Mouse (Mus musculus): ENCODE results near the gene Rnf8.
A peak's percentile ranks its signal among the peaks of the same experiment; 100 is the strongest.

The Rnf8 gene

DNA sequence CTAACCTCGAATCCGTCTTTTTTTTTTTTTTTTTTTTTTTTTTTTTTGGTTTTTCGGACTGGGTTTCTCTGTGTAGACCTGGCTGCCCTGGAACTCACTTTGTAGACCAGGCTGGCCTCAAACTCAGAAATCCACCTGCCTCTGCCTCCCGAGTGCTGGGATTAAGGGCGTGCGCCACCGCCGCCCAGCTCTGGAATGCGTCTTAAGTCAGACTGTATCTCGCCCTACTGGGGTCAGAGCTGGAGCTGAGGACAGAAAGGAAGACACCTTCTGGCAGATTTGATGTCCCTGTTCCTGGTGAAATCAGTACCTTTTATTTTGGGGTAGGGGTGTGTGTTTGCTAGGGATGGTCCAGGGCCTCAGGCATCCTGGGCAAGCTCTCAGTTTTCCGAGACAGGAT, 17.7 kb downstream of the Rnf8 start:
- Histone ChIP-seq H3K27me3 (ENCODE audit: insufficient read depth, low read length) (no peaks in the 10 kb centered on the region), H3K36me3 (ENCODE audit: insufficient read depth, low read length) (peaks cover 80% of the 10 kb centered on the region), H3K9me3 (ENCODE audit: low read length) (no peaks in the 10 kb centered on the region), H3K4me3 (replicated peaks; ENCODE audit: low read length) (no peak overlapping the region), H3K4me1 (replicated peaks; ENCODE audit: low read depth, low read length) (peaks cover 99% of the 10 kb centered on the region)
- TF ChIP-seq NANOG (IDR thresholded peaks at IDR 0.05; ENCODE audit: borderline replicate concordance, low read length) (no peak), POU5F1 (IDR thresholded peaks at IDR 0.05; ENCODE audit: borderline replicate concordance, low read length) (no peak), CTCF (conservative IDR thresholded peaks at IDR 0.05; ENCODE audit: low read length) (no peak)

DNA sequence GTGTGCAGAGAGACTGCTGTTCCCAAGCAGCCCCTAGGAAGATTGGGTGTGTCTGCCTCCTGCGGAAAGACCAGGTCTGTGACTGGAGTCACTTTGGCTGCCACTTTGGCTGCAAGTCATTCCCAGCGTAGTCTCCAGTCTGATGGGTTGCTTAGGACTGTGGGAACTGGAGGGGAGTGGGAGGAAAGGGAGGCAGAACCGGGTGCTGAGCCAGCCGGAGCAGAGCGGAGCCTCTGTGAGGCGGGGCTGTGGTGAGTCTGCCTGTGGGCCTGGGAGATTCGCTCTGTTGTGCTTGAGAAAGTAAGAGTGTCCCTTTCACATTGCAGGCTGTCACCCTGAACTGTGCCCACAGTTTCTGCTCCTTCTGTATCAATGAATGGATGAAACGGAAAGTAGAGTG, 20.9 kb downstream of the Rnf8 start:
- H3K4me3 ChIP-seq (replicated peaks; ENCODE audit: low read length) = no peak overlapping the region

DNA sequence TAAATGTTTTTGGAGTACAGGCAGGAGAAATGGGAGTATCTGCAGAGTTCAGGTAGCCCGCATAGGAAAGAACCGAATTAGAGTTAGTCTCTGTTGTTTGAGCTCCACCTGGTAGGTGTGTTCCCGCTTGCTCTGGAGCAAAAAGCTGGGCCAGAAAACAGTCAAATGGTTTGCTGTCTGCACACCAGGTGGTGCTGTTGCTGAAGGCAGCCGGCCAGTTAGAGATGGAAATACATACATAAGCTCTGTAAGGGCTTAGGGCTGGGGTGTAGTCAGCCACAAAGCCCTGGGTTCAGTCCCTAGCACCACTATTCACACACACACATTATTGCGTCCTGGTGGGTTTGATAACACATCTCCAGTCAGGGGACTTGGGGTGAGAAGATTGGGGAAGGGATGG, 21.5 kb downstream of the Rnf8 start:
- Histone ChIP-seq H3K4me3 (replicated peaks; ENCODE audit: low read length) (no peak overlapping the region), H3K27me3 (ENCODE audit: insufficient read depth, low read length) (no peaks in the 10 kb centered on the region), H3K4me1 (replicated peaks; ENCODE audit: low read depth, low read length) (peaks cover 99% of the 10 kb centered on the region), H3K9me3 (ENCODE audit: low read length) (no peaks in the 10 kb centered on the region), H3K36me3 (ENCODE audit: insufficient read depth, low read length) (peaks cover 71% of the 10 kb centered on the region)
- peak; percentile 32 for TF ChIP-seq CTCF (conservative IDR thresholded peaks at IDR 0.05; ENCODE audit: low read length)
- TF ChIP-seq POU5F1 (IDR thresholded peaks at IDR 0.05; ENCODE audit: borderline replicate concordance, low read length) = no peak

More for the DNA sequence above, 20.9 kb downstream of the Rnf8 start:
- H3K4me1 ChIP-seq (replicated peaks; ENCODE audit: low read depth, low read length) = peaks cover 99% of the 10 kb centered on the region
- no peaks in the 10 kb centered on the region for H3K9me3 ChIP-seq (ENCODE audit: low read length)
- no peaks in the 10 kb centered on the region for H3K27me3 ChIP-seq (ENCODE audit: insufficient read depth, low read length)
- TF ChIP-seq NANOG (IDR thresholded peaks at IDR 0.05; ENCODE audit: borderline replicate concordance, low read length) (no peak), CTCF (conservative IDR thresholded peaks at IDR 0.05; ENCODE audit: low read length) (no peak), POU5F1 (IDR thresholded peaks at IDR 0.05; ENCODE audit: borderline replicate concordance, low read length) (no peak)
- H3K36me3 ChIP-seq (ENCODE audit: insufficient read depth, low read length) = peaks cover 71% of the 10 kb centered on the region

DNA sequence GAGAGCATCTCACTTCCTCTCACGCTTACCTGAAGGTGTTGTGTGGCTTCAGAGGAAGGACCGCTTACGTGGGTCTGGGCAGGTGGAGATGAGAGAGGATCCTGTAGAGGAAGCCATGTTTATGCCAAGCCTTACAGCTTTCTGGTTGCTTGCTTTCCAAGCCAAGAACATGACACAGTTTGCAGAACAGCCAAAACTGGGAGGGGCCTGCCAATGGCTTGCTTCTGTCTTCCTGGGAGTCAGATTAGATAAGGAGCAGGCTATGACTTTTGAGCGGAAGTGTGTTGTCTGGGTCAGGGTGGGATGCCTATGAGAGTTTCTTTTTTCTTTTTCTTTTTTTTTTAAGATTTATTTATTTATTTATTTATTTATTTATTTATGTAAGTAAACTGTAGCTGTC, 22.8 kb downstream of the Rnf8 start:
- H3K27me3 ChIP-seq (ENCODE audit: insufficient read depth, low read length) = no peaks in the 10 kb centered on the region
- H3K36me3 ChIP-seq (ENCODE audit: insufficient read depth, low read length) = peaks cover 66% of the 10 kb centered on the region
- H3K9me3 ChIP-seq (ENCODE audit: low read length) = no peaks in the 10 kb centered on the region
- no peak overlapping the region for H3K4me3 ChIP-seq (replicated peaks; ENCODE audit: low read length)
- no peak for TF ChIP-seq NANOG (IDR thresholded peaks at IDR 0.05; ENCODE audit: borderline replicate concordance, low read length)
- no peak for TF ChIP-seq POU5F1 (IDR thresholded peaks at IDR 0.05; ENCODE audit: borderline replicate concordance, low read length)
- peaks cover 98% of the 10 kb centered on the region for H3K4me1 ChIP-seq (replicated peaks; ENCODE audit: low read depth, low read length)

DNA sequence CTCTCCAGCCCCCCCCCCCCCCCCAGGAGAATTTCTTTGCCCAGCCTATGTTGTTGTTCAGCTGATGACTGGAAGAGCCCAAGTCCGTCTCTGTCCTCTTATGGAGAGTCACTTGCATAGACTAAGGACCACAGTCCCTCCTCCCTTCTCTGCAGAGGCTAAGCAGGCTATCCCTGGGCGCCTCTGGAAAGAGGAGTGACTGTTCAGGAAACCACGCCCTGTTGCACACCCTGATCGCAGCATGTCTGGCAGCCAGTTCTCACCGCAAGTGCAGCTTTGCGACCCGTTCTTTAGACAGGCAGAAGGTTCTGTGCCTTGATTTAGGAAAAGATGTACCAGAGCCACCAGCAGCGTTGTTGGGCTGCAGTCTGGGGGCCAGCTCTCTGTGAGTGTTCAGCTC, 23.3 kb downstream of the Rnf8 start:
- Histone ChIP-seq H3K27me3 (ENCODE audit: insufficient read depth, low read length) (no peaks in the 10 kb centered on the region), H3K36me3 (ENCODE audit: insufficient read depth, low read length) (peaks cover 66% of the 10 kb centered on the region), H3K4me3 (replicated peaks; ENCODE audit: low read length) (no peak overlapping the region), H3K4me1 (replicated peaks; ENCODE audit: low read depth, low read length) (peaks cover 95% of the 10 kb centered on the region), H3K9me3 (ENCODE audit: low read length) (no peaks in the 10 kb centered on the region)
- TF ChIP-seq CTCF (conservative IDR thresholded peaks at IDR 0.05; ENCODE audit: low read length) = no peak
- TF ChIP-seq POU5F1 (IDR thresholded peaks at IDR 0.05; ENCODE audit: borderline replicate concordance, low read length) = no peak
- TF ChIP-seq NANOG (IDR thresholded peaks at IDR 0.05; ENCODE audit: borderline replicate concordance, low read length) = no peak

DNA sequence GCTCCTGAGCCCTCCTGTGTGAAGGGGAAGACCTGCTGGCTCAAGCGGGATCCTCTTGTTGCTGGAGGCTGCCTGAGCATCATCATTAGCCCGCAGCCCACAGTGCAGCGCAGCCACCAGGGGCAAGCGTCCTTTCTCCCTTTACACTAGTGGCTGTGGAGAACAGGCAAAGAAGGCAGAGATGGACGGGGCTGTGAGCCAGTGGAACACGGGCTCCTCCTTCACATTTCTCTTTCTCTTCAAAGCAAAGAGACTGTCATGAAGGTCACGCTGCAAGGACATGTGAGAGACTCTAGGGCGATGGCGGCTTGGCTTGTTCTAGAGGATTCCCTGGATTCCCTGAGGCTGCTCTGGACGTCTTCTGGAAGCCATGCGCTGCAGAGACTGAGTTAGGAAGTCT, 26.4 kb downstream of the Rnf8 start:
- Histone ChIP-seq H3K4me3 (replicated peaks; ENCODE audit: low read length) (no peak overlapping the region), H3K4me1 (replicated peaks; ENCODE audit: low read depth, low read length) (peaks cover 81% of the 10 kb centered on the region), H3K27me3 (ENCODE audit: insufficient read depth, low read length) (no peaks in the 10 kb centered on the region), H3K9me3 (ENCODE audit: low read length) (no peaks in the 10 kb centered on the region), H3K36me3 (ENCODE audit: insufficient read depth, low read length) (peaks cover 41% of the 10 kb centered on the region)
- TF ChIP-seq NANOG (IDR thresholded peaks at IDR 0.05; ENCODE audit: borderline replicate concordance, low read length) (no peak), CTCF (conservative IDR thresholded peaks at IDR 0.05; ENCODE audit: low read length) (no peak), POU5F1 (IDR thresholded peaks at IDR 0.05; ENCODE audit: borderline replicate concordance, low read length) (no peak)

DNA sequence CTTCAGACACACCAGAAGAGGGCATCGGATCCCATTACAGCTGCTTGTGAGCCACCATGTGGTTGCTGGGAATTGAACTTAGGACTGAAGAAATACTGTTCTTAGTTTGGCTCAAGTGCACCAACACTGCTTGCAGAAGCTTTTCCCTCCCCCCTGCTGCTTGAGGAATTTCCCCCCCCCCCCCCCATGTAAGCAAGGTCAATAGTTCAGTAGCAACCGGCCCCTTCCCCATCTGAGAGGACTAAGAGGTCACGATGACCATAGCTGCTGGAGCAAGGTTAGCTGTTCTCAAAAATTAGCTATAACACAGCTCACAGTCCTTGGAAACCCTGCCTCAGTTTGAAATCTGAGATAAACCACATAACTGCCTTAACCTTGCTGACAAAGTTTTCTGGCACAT, 27.6 kb downstream of the Rnf8 start:
- Histone ChIP-seq H3K9me3 (ENCODE audit: low read length) (no peaks in the 10 kb centered on the region), H3K4me3 (replicated peaks; ENCODE audit: low read length) (no peak overlapping the region), H3K4me1 (replicated peaks; ENCODE audit: low read depth, low read length) (peaks cover 77% of the 10 kb centered on the region), H3K36me3 (ENCODE audit: insufficient read depth, low read length) (peaks cover 30% of the 10 kb centered on the region), H3K27me3 (ENCODE audit: insufficient read depth, low read length) (no peaks in the 10 kb centered on the region)
- TF ChIP-seq POU5F1 (IDR thresholded peaks at IDR 0.05; ENCODE audit: borderline replicate concordance, low read length) = no peak
- TF ChIP-seq NANOG (IDR thresholded peaks at IDR 0.05; ENCODE audit: borderline replicate concordance, low read length) = no peak
- TF ChIP-seq CTCF (conservative IDR thresholded peaks at IDR 0.05; ENCODE audit: low read length) = no peak

DNA sequence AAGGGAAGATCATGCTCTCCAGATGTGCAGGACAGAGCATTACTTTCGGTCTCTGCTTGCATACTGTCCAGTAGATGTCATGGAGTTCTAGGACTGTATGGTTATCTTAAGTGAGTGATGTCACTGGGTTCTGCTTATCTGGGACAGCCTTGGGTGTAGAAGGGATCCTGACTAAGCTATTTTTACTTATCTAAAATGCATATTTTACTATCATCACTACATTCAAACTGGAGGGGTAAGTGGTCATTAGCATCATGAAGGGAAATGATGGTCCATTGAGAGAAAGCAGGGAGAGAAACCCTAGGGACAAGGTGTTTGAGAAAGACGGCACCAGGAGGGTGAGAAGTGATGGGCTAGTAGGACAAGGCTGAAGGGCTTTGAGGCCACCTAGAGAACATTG, 43.7 kb downstream of the Rnf8 start:
- peaks cover 20% of the 10 kb centered on the region for H3K4me1 ChIP-seq (replicated peaks; ENCODE audit: low read depth, low read length)
- TF ChIP-seq CTCF (conservative IDR thresholded peaks at IDR 0.05; ENCODE audit: low read length) (no peak), POU5F1 (IDR thresholded peaks at IDR 0.05; ENCODE audit: borderline replicate concordance, low read length) (no peak), NANOG (IDR thresholded peaks at IDR 0.05; ENCODE audit: borderline replicate concordance, low read length) (no peak)
- no peaks in the 10 kb centered on the region for H3K9me3 ChIP-seq (ENCODE audit: low read length)
- H3K36me3 ChIP-seq (ENCODE audit: insufficient read depth, low read length) = peaks cover 9% of the 10 kb centered on the region
- no peak overlapping the region for H3K4me3 ChIP-seq (replicated peaks; ENCODE audit: low read length)
- no peaks in the 10 kb centered on the region for H3K27me3 ChIP-seq (ENCODE audit: insufficient read depth, low read length)

DNA sequence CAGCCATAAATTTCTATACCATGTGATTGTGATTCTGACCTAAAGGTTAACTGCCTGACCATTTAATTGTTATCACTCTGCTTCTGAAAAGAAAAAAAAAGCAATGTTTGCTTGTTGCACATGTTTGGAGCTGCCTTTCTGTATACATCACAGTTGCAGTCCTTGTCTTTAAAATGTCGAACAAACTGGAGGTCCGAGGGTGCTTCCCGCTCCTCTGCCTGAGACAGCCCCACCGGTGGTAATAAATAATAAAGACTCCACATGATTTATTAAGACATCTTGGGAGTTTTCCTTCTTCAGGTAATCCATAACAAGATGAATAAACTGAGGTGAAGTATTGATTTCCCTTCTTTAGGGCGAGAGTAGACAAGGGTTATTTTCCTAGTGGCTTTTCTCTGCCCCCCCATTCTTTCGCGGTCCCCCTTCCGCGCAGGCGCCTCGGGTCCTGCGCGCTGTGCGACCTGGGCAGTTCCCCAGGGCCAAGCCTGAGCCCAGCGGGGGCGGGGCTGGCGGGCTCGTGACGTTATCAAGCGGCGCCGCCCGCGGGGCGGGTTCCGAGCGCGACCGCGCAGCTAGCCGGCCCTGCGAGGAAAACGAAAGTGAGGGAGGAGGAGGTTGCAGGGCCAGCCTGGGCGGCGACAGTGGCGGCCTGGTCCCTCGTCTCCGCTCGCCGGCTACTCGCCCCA, 45.6 kb downstream of the Rnf8 start, which contains the start of gene Cmtr1:
Gene Cmtr1 (plus strand): TSS at position 520 of the 686 bp plus-strand sequence.
- peaks cover 23% of the 10 kb centered on the region for H3K4me1 ChIP-seq (replicated peaks; ENCODE audit: low read depth, low read length)
- TF ChIP-seq POU5F1 (IDR thresholded peaks at IDR 0.05; ENCODE audit: borderline replicate concordance, low read length) = no peak
- TF ChIP-seq NANOG (IDR thresholded peaks at IDR 0.05; ENCODE audit: borderline replicate concordance, low read length) = no peak
- no peak for TF ChIP-seq CTCF (conservative IDR thresholded peaks at IDR 0.05; ENCODE audit: low read length)
- H3K4me3 ChIP-seq (replicated peaks; ENCODE audit: low read length) = peak within 1 kb of the TSS; percentile 94
- no peaks in the 10 kb centered on the region for H3K27me3 ChIP-seq (ENCODE audit: insufficient read depth, low read length)
- peaks cover 28% of the 10 kb centered on the region for H3K36me3 ChIP-seq (ENCODE audit: insufficient read depth, low read length)
- no peaks in the 10 kb centered on the region for H3K9me3 ChIP-seq (ENCODE audit: low read length)

All from E14TG2a.4 (cell line).